Mouse (Mus musculus): ENCODE results near the gene Ccdc33.
A peak's percentile ranks its signal among the peaks of the same experiment; 100 is the strongest.

Gene Ccdc33

DNA sequence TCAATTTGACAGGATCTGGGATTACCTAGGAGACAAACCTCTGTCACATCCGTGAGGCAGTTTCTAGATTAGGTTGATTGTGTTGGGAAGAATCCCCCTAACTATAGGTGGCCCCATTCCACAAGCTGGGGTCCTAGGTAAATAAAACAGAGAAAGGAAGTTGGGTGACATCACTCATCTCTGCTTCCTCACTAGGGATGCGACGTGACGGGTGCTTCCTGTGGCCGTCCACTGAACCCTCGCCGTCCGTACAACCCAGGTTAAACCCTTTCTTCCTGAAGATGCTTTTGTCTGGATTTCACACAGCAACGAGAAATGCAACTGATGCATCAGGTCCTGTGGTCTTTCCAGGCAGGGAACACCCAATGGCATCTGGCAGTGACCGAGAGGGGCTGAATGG is 71.6 kb downstream of the Ccdc33 start:
- DNase-seq (ENCODE audit: low spot score), result no peak

DNA sequence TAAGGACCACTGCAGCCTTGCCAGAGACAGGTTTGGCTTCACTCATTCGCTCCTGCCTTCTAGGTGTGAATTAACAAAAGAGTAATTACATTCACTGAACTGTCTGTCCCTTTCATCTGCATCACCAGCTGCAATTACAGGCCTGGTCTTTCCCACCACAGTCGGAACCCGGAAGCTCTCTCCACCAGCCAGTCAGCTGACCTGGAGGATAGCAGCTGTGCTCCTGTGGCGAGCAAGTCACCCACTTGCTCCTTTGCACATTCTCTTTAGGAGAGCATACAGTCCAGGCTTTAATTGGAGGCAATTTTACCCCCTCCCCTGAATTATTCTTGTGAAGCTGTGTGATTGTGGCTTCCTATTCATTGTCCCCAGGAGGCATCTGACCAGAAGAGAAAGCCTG is 73.0 kb downstream of the Ccdc33 start:
- no peak for DNase-seq (ENCODE audit: low spot score)

DNA sequence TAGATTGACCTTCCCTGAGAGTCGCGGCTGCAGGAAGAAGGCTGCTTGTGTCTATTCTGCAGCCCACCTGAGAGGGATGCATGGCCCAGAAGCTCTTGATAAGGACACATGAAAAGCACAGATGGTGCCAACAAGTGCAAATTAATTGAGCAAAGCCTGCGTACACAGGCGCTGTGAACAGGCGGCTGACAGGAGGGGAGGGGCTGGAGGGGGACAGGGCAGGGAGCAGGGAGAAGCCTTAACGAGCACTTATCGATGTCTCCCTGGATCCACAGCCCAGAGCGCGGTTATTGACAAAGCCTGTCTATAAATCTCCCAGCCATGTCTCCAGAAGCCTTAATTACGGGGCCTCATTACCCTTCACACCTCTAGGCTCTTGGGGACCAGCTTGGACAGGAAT is 73.8 kb downstream of the Ccdc33 start:
- peak; percentile 53 for DNase-seq (ENCODE audit: low spot score)

DNA sequence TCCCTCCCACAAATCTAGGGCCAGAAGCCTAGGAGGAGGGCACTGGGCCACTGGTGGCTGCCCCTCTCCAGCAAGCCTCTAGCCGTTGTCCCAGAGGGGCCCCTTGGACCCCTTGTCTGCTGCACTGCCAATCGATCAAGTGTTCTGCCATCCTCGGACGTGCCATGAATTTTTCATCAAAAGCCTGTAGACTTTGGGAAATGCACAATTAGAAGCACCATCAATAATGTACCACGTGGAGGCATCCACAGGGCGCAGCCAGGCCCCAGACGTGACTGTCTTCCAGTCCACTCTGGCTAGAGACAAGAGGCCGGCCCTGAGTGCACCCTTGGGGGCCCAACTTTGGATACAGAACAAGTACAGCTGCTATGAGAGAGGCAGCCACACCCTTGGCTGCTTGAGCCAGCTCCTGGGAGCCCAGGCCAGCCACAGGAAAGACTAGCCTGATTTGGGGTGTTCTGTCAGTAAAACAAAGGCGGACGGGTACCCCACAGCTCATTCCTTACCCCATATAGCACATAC is 75.1 kb downstream of the Ccdc33 start:
- no peak for DNase-seq (ENCODE audit: low spot score)

DNA sequence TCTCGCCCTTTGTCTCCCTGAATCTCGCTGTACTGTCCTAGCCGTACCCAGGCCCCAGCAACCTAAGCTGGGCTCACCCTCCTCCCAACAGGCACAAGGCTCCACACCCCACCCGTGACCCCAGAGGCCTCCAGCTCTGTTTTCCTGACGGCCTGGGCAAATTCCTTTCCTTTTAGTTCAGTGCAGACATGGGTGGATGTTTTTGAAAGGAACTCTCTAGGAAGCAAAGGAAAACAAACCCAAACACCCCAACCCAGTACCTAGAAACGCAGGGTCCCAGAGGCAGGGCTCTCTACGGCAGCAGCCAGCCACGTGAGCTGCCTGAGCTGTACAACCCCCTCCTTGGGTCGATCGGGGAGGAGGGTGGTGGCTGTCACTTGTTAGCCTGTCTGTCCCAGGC is 76.2 kb downstream of the Ccdc33 start:
- no peak for DNase-seq (ENCODE audit: low spot score)

DNA sequence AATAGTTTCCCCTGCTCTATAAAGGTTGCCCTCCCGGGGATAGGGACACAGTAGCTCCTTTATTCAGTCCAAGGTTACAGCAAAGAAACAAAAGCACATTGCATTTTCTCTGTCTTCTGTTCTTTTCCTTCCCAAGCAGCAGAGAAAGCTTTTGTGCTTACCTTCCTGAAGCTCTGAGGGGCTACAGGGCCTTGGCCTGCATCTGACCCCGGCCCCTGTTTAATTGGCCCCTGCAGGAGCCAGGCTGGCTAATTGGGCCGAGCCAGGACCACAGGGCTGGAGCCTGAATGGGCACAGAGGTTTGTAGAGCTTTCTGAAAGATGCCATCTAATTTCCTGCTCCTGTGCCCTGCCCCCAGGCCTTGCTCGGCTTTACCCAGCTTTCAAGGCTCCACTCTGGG is 77.6 kb downstream of the Ccdc33 start:
- peak; percentile 47 for DNase-seq (ENCODE audit: low spot score)

DNA sequence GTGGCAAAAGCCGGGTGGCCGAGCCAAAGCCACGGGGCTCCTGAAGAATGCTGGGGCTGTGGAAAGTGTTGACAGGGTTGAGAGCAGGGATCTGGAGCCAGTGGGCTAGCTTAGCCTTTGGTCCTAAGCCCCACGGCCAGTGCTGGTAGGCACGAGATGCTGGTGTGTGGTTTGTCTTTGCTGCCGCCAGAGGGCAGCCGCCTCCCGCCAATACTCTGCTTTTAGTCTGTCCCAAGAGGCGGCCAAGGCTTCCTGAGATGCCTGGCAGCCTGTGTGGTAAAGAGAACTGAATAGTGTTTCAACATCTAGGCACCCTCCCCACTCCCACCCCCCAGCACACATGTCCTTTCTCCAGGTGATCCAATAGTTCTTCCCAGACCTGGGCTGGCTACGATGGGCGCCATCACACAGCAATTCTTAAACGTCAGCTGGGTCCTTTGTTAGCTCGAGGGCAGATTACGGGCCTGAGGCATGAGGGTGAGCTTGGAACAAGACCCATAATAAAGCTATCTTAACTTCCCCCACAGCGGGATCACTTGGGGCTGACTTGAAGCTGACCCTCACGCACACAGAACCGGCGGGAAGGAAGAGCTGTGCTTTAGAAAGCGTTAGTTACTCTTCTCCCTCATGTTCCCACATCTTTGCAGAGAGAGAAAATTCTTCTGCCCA is 80.0 kb downstream of the Ccdc33 start:
- DNase-seq (ENCODE audit: low spot score), result peak; percentile 92

DNA sequence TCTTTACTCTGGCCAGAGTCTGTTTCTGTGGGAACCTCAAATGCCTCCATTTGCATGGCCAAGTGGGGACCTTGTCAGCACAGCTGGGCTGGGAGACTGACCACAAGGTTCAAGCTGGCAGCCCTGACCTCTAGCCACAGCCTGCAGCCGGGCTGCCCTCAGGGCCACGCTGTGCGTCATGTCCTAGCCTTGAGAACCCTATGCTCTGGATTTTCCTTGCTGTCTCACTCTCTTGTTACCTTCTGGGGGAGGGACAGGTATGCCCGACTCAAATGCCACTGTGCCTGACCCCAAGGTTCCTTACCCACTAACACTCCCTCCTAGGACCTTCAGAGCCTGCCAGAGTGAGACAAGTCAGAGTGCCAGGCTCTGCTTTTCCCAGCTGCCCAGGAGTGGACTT is 81.7 kb downstream of the Ccdc33 start:
- no peak for DNase-seq (ENCODE audit: low spot score)

DNA sequence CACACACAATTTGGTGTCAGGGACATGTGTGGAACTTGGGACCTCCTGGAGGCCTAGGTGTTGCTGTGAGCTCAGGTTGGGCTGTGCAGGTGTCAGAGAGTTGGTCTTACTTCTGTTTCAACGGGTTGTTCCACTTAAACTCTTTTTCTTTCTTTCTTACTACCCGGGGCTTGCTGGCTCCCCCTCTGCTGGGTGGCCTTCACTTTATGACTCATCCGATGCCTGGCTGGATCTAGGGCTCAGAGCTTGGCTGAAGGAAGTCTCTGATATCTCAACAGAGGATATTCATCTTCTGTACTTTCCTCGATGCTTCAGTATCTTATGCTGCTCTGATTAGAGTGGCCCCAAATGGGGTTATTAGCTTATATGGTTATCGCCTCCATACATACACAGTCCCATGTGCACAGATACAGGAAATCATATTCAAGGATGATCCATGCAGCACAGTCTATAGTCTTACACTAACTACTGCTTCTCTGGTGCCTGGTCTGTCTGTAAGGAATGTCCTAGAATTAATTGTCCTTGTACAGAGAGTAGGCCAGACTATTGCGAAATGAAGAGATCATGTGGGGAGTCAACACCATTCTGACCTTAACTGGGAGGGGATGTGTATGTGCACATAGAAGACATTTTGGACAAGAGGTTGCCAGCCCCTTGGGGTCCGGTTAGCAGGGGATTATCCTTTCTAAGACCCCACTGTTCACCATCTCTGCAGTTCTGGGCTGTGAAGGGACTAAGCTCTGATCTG is 82.5 kb downstream of the Ccdc33 start:
- no peak for DNase-seq (ENCODE audit: low spot score)

DNA sequence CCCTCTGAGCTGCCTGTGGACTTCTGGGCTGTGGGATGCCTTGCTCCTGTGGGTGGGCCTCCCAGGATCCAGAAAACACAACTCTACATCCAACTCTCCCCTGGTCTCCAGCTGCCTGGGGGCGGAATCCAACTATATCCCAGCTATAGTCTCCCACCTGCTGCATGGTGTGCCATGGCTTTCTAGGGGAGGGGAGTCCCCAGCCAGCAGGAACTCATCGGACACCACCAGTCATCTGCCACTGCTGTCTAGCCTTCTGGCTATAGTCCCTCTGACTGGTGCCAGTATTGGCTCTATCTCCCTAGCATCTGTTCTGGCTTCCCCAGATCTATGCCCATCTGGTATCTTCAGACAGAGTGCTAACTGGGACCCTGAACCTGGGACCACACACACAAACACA is 83.1 kb downstream of the Ccdc33 start:
- no peak for DNase-seq (ENCODE audit: low spot score)

DNA sequence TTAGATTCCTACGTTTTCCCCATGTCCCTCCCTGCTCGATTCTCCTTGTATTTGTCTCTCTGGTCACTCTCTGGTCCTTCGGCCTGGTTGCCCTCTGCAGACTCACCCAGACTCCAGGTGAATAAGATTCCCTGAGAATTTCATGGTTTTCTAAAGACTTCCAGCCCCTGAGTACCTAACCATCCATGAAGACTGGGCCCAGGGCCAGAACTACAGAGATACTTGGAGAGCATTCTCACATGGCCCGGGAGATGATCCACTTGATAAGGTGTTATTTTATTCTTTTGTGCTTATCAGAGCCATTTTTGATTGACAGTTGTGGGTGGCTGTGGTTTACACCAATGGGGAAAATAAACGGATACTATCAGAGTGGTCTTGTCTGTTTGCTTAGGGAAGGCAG is 86.7 kb downstream of the Ccdc33 start:
- no peak for DNase-seq (ENCODE audit: low spot score)

DNA sequence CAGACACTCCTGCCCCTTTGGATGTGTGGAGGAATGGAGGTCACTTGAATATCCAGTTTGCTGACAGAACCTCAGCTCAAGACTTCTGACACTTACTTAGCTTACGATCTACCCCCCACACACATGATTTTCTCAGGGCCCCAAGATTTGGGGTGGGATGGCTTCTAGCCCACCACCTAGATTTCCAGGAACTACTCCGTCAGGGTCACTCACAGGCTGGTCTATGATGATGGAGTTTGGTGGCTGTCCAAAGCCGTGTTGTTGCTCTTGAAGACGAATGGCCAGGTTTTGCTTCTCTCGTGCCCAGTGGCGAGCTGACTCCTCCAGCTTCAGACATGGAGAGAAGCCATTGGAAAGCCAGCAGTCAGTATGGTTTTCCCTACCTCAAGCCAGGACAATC is 89.0 kb downstream of the Ccdc33 start:
- no peak for DNase-seq (ENCODE audit: low spot score)

DNA sequence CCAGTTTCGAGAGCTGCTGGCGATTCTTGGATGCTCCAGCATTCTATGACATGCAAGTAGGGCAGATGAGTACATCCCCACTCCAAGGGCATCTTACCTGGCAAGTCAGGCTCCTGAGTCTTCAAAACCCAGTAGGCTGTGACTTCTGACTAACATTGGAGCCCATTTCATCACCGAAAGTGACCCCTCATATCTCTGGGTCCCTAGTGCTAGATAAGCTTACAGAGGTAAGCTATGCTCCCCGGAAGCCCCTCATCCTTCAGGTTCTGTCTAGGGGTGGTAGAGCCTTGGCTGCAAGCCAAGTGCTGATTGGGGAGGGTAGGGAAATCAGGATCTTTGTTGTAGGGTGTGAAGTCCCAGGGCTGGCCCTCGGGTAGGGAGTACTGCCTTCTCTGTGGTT is 89.8 kb downstream of the Ccdc33 start:
- no peak for DNase-seq (ENCODE audit: low spot score)

DNA sequence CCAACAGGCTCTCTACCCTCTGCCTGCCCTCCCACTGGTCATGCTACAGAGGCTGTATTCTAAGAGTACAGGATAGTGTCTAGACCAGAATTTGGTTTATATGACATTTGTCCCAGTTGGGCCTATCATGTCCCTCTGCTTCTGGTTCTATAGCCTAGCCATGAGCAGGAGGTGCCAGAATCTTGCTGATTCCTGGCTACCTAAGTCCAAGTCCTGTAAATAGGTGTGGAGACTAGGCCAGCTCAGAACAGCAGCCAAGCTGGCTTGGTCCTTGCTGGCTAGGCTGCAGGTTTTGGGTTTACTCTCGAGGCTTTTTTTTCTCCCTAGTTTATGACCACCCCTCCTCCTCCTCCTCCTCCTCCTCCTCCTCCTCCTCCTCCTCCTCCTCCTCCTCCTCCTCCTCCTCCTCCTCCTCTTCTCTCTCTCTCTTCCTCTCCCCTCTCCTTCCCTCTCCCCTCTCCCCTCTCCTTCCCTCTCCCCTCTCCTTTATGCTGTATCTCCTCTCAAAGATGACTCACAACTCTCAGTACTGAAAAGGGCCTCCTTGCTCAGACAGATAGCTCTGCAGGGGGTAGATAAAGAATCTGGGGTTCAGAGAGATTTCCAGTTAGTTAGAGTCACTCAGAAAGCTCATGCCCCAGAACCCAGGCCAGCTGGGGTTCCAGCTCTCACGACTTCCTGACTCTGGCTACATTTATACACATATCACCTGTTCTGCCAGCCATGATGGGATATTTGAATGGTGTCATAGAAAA is 91.0 kb downstream of the Ccdc33 start:
- no peak for DNase-seq (ENCODE audit: low spot score)

DNA sequence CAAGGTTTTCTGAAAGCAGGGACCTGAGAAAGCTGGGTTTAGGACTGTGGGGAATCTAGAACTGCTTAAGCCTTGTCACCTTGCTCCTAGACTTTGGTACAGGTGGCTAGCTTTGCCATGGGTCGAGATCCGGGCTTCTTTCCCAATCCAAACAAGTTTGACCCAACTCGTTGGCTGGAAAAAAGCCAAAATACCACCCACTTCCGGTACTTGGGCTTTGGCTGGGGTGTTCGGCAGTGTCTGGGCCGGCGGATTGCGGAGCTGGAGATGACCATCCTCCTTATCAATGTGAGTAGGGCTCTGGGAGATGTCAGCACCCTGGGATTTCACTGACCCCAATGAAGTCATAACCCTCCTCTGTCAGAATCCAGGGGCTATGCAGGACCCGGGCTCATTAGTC is 92.6 kb downstream of the Ccdc33 start:
- no peak for DNase-seq (ENCODE audit: low spot score)

DNA sequence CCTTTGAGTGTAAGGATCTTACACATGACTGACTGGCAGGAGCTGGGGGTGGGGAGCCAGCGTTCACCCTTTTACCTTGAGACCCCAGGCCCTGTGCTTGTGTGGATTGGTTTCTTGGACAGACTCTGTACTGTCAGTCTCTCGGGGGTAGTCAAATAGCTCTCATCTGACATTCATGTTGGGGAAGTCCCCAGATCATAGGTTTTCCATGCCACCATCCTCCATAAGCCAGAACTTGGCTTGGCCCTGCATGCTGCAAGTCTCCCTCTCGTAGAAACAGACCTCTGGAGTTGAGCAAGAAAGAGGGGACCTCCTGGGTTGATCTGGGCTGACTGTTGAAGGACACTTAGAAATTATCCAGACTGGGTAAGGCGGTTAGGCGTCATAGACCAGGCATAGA is 100.2 kb downstream of the Ccdc33 start:
- no peak for DNase-seq (ENCODE audit: low spot score)

DNA sequence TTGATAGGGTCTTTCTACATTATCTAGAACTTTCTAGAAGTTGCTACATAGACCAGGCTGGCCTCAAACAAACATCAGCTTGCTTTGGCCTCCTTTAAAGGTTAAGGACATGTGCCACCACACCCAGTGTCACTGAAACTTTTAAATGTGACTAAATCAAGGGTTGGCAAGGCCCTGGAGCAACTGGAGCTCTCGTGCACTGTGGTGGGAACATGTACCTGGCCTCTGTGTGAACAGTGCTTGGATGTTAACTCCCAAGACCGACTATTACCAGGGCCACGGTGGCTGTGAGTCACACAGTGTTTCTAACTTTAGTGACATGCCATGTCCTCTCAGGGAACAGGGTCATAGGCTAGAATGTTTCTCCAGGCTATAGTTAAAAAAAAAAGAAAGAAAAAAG is 101.7 kb downstream of the Ccdc33 start:
- DNase-seq (ENCODE audit: low spot score), result no peak

DNA sequence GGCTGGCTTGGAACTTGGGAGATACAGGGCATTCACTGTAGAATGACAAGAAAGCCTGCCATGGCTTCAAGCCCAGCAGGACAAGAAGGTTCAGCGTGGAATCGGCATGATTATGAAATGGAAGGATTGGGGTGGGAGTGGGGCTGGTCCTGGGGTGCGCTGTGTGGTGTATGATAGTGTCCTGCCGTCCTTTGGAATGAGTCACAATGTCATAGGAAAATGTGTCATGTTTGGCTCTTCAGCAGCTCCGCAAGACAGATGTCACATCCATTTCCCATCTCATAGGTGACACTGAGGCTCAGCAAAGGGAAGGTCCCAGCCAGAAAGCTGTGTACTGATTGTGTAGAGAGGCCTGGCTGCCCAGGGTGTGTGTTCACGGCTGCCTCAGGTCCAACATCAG is 102.8 kb downstream of the Ccdc33 start:
- DNase-seq (ENCODE audit: low spot score), result no peak

DNA sequence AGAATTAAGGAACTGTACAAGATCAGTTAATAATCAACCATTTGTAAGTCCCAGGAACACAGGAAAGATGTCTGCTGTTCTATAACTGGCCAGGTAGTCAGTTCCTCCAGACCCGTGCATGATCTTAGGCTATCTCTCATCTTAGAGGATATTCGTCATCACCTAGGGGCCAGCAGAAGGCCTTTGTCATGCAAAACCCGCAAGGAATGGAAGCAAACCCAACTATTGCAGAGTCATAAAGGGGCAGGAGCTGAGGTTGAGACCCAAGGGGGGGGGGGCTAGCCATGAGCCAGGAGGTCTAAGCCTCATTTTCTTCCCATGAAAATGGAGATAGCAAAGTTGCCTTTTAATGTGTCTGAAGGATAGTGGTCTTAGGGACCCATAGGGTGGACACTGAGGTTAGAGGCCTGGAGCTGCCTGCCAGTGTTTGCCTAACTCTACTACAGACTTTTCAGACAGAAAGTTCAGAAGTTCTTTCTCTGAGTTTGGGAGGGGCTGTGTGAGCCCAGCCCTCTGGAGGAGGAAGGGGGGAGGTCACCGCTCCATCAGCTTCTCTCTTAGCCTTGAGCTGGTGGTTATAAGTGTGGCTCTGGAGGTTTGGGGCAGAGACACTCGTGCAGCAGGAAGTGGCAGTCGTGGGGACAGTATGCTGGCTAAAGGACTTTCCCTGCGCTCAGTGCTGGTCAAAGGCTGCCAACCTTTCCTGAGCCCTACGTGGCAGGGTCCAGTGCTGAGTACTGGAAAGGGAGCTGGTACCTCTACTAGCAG is 104.0 kb downstream of the Ccdc33 start:
- DNase-seq (ENCODE audit: low spot score), result no peak

DNA sequence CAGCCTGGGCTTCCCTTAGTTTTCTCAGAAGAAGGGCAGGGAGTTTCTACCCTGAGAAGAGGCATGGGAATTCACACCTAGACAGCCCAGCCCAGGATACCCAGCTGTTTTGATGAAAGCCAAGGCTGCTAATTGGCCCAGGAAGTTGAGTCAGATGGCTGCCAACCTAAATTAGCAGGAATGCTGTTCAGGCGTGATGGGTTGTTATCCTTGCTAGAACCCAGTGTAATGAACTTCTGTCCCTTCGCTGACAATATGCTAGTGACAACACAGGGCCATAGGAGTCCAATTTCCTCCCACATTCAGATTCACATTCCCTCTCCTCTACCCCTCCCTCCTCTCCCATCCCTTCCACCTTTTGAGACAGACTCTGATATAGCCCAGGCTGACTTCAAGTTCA is 105.7 kb downstream of the Ccdc33 start:
- DNase-seq (ENCODE audit: low spot score), result no peak

DNA sequence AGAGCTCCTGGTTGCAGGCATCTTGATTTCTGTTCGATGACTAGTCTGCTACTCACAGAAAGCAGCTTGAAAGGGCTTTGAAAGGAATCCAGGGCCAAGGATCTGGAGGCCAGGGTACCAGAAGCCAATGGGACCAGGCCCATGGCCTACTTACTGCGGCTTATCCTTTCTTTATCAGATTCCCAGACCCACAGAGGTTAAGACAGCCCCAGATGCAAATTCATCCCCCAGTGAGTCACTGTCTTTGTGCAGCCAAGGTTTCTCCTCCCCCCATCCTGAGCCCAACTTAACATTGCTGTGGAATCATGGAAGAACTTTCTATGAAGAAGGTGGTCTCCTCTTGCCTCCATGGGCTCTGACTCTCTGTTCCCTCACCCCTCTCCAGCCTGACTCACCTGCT is 106.1 kb downstream of the Ccdc33 start:
- no peak for DNase-seq (ENCODE audit: low spot score)

DNA sequence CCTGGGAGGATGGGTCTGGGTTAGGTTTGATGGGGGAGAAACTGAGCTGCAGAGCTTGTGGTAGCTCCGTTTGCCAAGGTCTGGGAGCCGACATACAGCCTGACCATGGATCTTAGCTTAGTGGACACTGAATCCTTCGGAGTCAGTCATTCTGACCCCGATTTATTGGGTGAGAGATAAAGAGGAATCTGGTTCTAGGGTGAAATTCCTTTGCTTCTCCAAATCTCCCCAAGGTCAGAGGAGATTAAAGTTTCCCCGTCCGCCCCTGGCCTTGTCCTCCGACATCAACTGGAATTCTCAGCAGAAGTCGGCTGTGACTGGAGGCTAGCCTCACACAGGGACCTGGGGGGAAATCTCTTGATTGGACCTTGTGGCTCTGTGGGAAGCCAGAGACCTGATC is 107.1 kb downstream of the Ccdc33 start:
- DNase-seq (ENCODE audit: low spot score), result no peak
